Mouse (Mus musculus): ENCODE measurements at regions not wholly inside any gene's neighbourhood (a gene's known extent, or its start where the extent isn't known, plus 50 kb on each side); places are given as distances from the start of the nearest gene placed in this dataset.

DNA sequence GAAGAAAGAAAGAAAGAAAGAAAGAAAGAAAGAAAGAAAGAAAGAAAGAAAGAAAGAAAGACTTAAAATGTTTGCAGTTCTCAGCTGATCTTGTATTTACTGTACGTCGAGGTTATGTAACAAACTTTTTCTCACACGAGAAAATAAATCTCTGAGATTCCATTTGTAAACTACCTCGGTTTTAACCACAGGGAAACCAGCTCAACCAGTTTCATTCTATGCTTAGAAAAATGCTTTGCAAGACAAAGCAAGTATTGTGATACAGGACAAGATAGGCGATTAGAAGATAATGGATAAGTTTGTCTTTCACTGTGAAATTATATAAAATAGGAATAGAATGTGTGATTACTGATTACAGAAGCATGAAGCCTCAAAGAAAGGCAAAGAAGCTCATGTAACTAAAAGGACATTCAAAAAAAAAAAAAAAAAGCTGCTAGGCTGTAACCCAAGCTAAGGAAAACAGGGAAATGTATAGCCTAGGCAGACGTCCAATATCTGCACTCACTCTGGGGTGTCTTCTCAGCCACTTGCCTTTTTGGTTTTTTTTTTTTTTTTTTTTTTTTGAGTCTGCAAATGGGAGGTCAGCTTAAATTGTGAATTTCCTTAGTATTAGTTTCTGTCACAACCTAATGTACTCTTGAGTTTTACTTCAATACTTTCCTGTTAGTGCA, 368.3 kb downstream of the Efnb2 start:
- Histone ChIP-seq H3K4me2 (replicated peaks; ENCODE audit: low read depth, low read length, severe bottlenecking) (no peak overlapping the region), H3K27ac (replicated peaks; ENCODE audit: low read depth, low read length) (no peak overlapping the region), H3K4me1 (ENCODE audit: control insufficient read depth, insufficient read depth, low read length) (no peaks in the 10 kb centered on the region), H3K27me3 (ENCODE audit: control insufficient read depth, insufficient read depth, low read length) (no peaks in the 10 kb centered on the region), H3K9me3 (ENCODE audit: control insufficient read depth, low read length) (no peaks in the 10 kb centered on the region), H3K9ac (ENCODE audit: low read depth, low read length, severe bottlenecking) (no peak overlapping the region), H3K4me3 (replicated peaks; ENCODE audit: low read length) (no peak overlapping the region), H3K36me3 (ENCODE audit: control insufficient read depth, insufficient read depth, low read length) (no peaks in the 10 kb centered on the region)
- 60% methylated on average over 6 of the region's 6 CpGs for WGBS
- ATAC-seq (ENCODE audit: low FRiP score, low read depth) (no peak), DNase-seq (ENCODE audit: low spot score) (peak; percentile 45)
- TF ChIP-seq POLR2A (IDR thresholded peaks at IDR 0.05; ENCODE audit: borderline replicate concordance, extremely low read depth, insufficient read depth, insufficient read length), result no peak

GRCm38 (mm10) chr8:8285876-8286275, 375.2 kb downstream of the Efnb2 start:
- no peak for DNase-seq (ENCODE audit: low spot score)
- H3K27ac ChIP-seq (replicated peaks; ENCODE audit: low read depth, low read length), result no peak overlapping the region
- no peak for ATAC-seq (ENCODE audit: low FRiP score, low read depth)
- H3K4me3 ChIP-seq (replicated peaks; ENCODE audit: low read length), result no peak overlapping the region
- H3K4me2 ChIP-seq (replicated peaks; ENCODE audit: low read depth, low read length, severe bottlenecking), result no peak overlapping the region
- no peaks in the 10 kb centered on the region for H3K4me1 ChIP-seq (ENCODE audit: control insufficient read depth, insufficient read depth, low read length)
- no peaks in the 10 kb centered on the region for H3K9me3 ChIP-seq (ENCODE audit: control insufficient read depth, low read length)
- H3K27me3 ChIP-seq (ENCODE audit: control insufficient read depth, insufficient read depth, low read length), result no peaks in the 10 kb centered on the region
- H3K36me3 ChIP-seq (ENCODE audit: control insufficient read depth, insufficient read depth, low read length), result no peaks in the 10 kb centered on the region
- WGBS, result 75% methylated on average over 4 of the region's 4 CpGs
- no peak for TF ChIP-seq POLR2A (IDR thresholded peaks at IDR 0.05; ENCODE audit: borderline replicate concordance, extremely low read depth, insufficient read depth, insufficient read length)
- H3K9ac ChIP-seq (ENCODE audit: low read depth, low read length, severe bottlenecking), result no peak overlapping the region

- Histone ChIP-seq H3K4me3 (replicated peaks; ENCODE audit: low read length) (no peak overlapping the region), H3K27ac (replicated peaks; ENCODE audit: low read depth, low read length) (no peak overlapping the region), H3K4me2 (replicated peaks; ENCODE audit: low read depth, low read length, severe bottlenecking) (no peak overlapping the region), H3K36me3 (ENCODE audit: control insufficient read depth, insufficient read depth, low read length) (no peaks in the 10 kb centered on the region), H3K9me3 (ENCODE audit: control insufficient read depth, low read length) (no peaks in the 10 kb centered on the region), H3K27me3 (ENCODE audit: control insufficient read depth, insufficient read depth, low read length) (no peaks in the 10 kb centered on the region), H3K9ac (ENCODE audit: low read depth, low read length, severe bottlenecking) (no peak overlapping the region), H3K4me1 (ENCODE audit: control insufficient read depth, insufficient read depth, low read length) (no peaks in the 10 kb centered on the region)
- DNase-seq (ENCODE audit: low spot score) (no peak), ATAC-seq (ENCODE audit: low FRiP score, low read depth) (no peak)
- TF ChIP-seq POLR2A (IDR thresholded peaks at IDR 0.05; ENCODE audit: borderline replicate concordance, extremely low read depth, insufficient read depth, insufficient read length), result no peak
- WGBS, result 52% methylated on average over 1 of the region's 1 CpGs
These were observed 386.1 kb downstream of the Efnb2 start for GRCm38 (mm10) chr8:8274987-8275386.

DNA sequence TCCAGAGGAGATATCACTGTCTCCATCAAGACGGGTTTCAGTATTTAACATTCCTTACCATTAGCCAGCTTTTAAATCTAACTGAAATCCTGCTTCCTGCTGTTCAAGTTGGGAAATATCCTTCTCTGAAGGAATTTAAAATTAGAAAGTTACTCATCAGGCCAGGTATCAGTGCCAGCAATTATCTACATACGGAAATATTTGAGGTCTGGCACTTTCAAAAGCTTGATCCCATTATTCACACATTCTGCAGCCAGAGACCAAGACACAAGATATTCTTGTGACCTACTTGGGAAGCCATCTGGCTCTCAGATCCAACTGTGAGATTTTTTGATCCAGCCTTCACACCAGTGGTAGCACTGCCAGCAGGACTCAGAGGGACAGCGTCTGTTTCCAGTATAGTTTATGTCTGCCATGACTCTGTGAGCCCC, 386.8 kb downstream of the Efnb2 start:
- Histone ChIP-seq H3K36me3 (ENCODE audit: control insufficient read depth, insufficient read depth, low read length) (no peaks in the 10 kb centered on the region), H3K4me2 (replicated peaks; ENCODE audit: low read depth, low read length, severe bottlenecking) (no peak overlapping the region), H3K9ac (ENCODE audit: low read depth, low read length, severe bottlenecking) (no peak overlapping the region), H3K4me1 (ENCODE audit: control insufficient read depth, insufficient read depth, low read length) (no peaks in the 10 kb centered on the region), H3K9me3 (ENCODE audit: control insufficient read depth, low read length) (no peaks in the 10 kb centered on the region), H3K4me3 (replicated peaks; ENCODE audit: low read length) (no peak overlapping the region), H3K27ac (replicated peaks; ENCODE audit: low read depth, low read length) (no peak overlapping the region), H3K27me3 (ENCODE audit: control insufficient read depth, insufficient read depth, low read length) (no peaks in the 10 kb centered on the region)
- no peak for ATAC-seq (ENCODE audit: low FRiP score, low read depth)
- no peak for DNase-seq (ENCODE audit: low spot score)
- TF ChIP-seq POLR2A (IDR thresholded peaks at IDR 0.05; ENCODE audit: borderline replicate concordance, extremely low read depth, insufficient read depth, insufficient read length), result no peak
- 57% methylated on average over 3 of the region's 3 CpGs for WGBS

DNA sequence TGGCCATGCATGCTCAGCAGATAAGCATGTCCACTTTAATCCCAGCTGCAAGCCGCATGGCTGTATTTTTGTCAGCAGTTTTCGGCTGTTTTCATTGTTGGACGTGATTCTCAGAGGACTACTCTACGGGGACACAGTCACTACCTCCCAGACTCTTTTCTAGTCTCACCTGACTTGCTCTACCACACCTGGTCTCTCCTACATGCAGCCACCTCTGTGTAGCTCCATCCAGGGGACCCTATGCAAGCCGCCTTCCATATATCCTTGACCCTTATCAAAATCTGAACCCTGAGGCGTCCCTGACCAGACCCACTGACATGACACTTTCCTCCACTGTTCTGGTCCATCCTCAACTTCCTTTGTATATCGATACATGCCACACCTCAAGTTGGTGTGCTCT, 402.2 kb downstream of the Efnb2 start:
- no peak overlapping the region for H3K4me2 ChIP-seq (replicated peaks; ENCODE audit: low read depth, low read length, severe bottlenecking)
- DNase-seq (ENCODE audit: low spot score) (no peak), ATAC-seq (ENCODE audit: low FRiP score, low read depth) (0 out of 2 replicates have a peak, but pooled peaks have one; percentile 9)
- no peaks in the 10 kb centered on the region for H3K9me3 ChIP-seq (ENCODE audit: control insufficient read depth, low read length)
- no peak overlapping the region for H3K9ac ChIP-seq (ENCODE audit: low read depth, low read length, severe bottlenecking)
- WGBS, result 76% methylated on average over 7 of the region's 7 CpGs
- no peak for TF ChIP-seq POLR2A (IDR thresholded peaks at IDR 0.05; ENCODE audit: borderline replicate concordance, extremely low read depth, insufficient read depth, insufficient read length)
- H3K36me3 ChIP-seq (ENCODE audit: control insufficient read depth, insufficient read depth, low read length), result no peaks in the 10 kb centered on the region
- H3K4me1 ChIP-seq (ENCODE audit: control insufficient read depth, insufficient read depth, low read length), result 0 out of 2 replicates have a peak, but pooled peaks cover 6% of the 10 kb centered on the region
- no peak overlapping the region for H3K4me3 ChIP-seq (replicated peaks; ENCODE audit: low read length)
- H3K27me3 ChIP-seq (ENCODE audit: control insufficient read depth, insufficient read depth, low read length), result no peaks in the 10 kb centered on the region
- H3K27ac ChIP-seq (replicated peaks; ENCODE audit: low read depth, low read length), result no peak overlapping the region

Data from limb, embryonic 14.5 days (tissue).